In genomic region chr10:125347149-125347548, GRCm38 (mm10) we compare ENCODE assay signal across 15 mouse cellular contexts.
"Had no signal": no experiment of that assay in that cellular context is flagged by ENCODE, and none has a peak within 500 bp of the region (broad histone marks: within the 10 kb centered on the region; RNA-seq: fewer than 3 reads in every experiment).

No protein-coding gene starts in this region.

- H3K36me3 ChIP-seq: neural tube, embryonic 15.5 days; stomach, embryonic 15.5 days had no signal

- H3K9ac ChIP-seq: neural tube, embryonic 15.5 days; stomach, embryonic 15.5 days had no signal

- H3K9me3 ChIP-seq: neural tube, embryonic 15.5 days; stomach, embryonic 15.5 days had no signal

- H3K27ac ChIP-seq: neural tube, embryonic 15.5 days; stomach, embryonic 15.5 days; stomach, postnatal 0 days had no signal

- H3K27me3 ChIP-seq: neural tube, embryonic 15.5 days; stomach, embryonic 15.5 days had no signal

- H3K4me2 ChIP-seq: neural tube, embryonic 15.5 days; stomach, embryonic 15.5 days had no signal

- DNase-seq: retina, postnatal 1 day; right cerebral cortex, adult 18-20 months; right cerebral cortex, postnatal 14 days; right cerebral cortex, postnatal 25 days; right cerebral cortex, postnatal 4 days; spleen, adult 18-20 months; thymus, adult 18-20 months; thymus, adult 2 months; thymus, postnatal 14 days; thymus, postnatal 25 days; thymus, postnatal 36 days; thymus, postnatal 4 days had no signal

- H3K4me3 ChIP-seq: neural tube, embryonic 15.5 days; stomach, embryonic 15.5 days had no signal

- H3K4me1 ChIP-seq: neural tube, embryonic 15.5 days; stomach, embryonic 15.5 days had no signal
